Mouse (Mus musculus): Measurements from ENCODE around the gene Ltbp4. TPM values are rescaled to one million over a fixed set of nuclear protein-coding genes. Genes with fewer than 3 reads are reported as not detected.

Gene Ltbp4
- polyA plus RNA-seq, 1 experiment from 2014 or later: 53.9 TPM

- H3K9me3 ChIP-seq (replicated peaks): no peaks in the 10 kb centered on the region
- WGBS: 57% methylated on average over 7 of the region's 7 CpGs
- no peak overlapping the region for H3K4me2 ChIP-seq
- no peaks in the 10 kb centered on the region; the same call in 1 of the 2 replicates for H3K4me1 ChIP-seq (replicated peaks)
- no peak for ATAC-seq (ENCODE audit: insufficient number of reproducible peaks, low FRiP score)
- H3K36me3 ChIP-seq: peaks cover 71% of the 10 kb centered on the region
- no peaks in the 10 kb centered on the region for H3K27me3 ChIP-seq (replicated peaks)
- no peak overlapping the region for H3K9ac ChIP-seq
- H3K4me3 ChIP-seq: no peak overlapping the region
- no peak overlapping the region for H3K27ac ChIP-seq (ENCODE audit: poor library complexity, severe bottlenecking)
Measured at GRCm38 (mm10) chr7:27276021-27276420, 61.5 kb downstream of the Ltbp4 start.

- H3K36me3 ChIP-seq: peaks cover 74% of the 10 kb centered on the region
Measured at GRCm38 (mm10) chr7:27274916-27275315, 62.6 kb downstream of the Ltbp4 start.

DNA sequence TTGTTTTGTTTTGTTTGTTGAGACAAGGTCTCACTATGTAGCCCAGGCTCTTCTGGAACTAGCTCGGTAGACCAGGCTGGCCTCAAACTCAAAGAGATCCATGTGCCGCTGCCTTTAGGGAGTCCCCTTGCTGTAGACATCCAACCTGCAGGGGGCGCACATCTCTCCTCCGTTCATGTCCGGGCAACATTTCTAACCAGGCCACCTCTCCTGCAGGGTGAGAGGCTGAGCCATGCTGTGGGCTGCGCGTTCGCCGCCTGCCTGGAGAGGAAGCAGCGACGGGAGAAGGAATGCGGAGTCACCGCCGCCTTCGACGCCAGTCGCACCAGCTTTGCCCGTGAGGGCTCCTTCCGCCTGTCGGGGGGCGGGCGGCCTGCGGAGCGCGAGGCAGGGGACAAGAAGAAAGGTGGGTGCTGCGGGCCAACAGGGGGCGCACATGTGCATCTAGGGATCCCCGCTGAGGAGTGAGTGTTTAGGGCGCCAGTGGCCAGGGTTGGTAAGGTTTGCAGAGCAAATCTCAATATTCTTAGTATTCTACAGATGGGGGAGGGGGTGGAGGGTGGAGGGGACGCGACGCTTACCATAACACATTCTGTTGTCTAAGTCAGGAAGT is 63.6 kb downstream of the Ltbp4 start:
- ATAC-seq (ENCODE audit: insufficient number of reproducible peaks, low FRiP score): peak; percentile 39

More at GRCm38 (mm10) chr7:27274916-27275315, 62.6 kb downstream of the Ltbp4 start:
- ATAC-seq (ENCODE audit: insufficient number of reproducible peaks, low FRiP score): no peak
- no peak overlapping the region for H3K4me2 ChIP-seq
- no peak overlapping the region for H3K9ac ChIP-seq
- H3K9me3 ChIP-seq (replicated peaks): no peaks in the 10 kb centered on the region
- no peak overlapping the region for H3K27ac ChIP-seq (ENCODE audit: poor library complexity, severe bottlenecking)
- H3K27me3 ChIP-seq (replicated peaks): no peaks in the 10 kb centered on the region
- 79% methylated on average over 4 of the region's 4 CpGs for WGBS
- no peak overlapping the region for H3K4me3 ChIP-seq
- H3K4me1 ChIP-seq (replicated peaks): no peaks in the 10 kb centered on the region; the same call in 1 of the 2 replicates

DNA sequence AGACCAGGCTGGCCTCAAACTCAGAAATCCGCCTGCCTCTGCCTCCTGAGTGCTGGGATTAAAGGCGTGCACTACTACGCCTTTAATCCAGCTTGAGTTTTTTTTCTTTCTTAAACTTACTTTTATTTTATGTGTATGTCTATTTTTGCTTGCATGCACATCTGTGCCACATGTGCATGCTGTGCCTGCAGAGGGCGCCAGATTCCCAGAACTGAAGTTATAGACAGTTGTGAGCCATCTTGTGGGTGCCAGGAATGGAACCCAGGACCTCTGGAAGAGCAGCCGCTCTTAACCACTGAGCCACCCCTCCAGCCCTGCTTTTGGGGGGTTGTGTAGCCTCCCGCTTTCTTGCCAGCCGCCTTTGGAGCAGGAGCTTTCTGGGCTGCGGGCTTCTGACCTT is 66.1 kb downstream of the Ltbp4 start:
- peaks cover 72% of the 10 kb centered on the region for H3K36me3 ChIP-seq
- WGBS: 82% methylated on average over 8 of the region's 8 CpGs
- H3K4me3 ChIP-seq: no peak overlapping the region
- ATAC-seq (ENCODE audit: insufficient number of reproducible peaks, low FRiP score): no peak
- H3K27ac ChIP-seq (ENCODE audit: poor library complexity, severe bottlenecking): no peak overlapping the region
- H3K4me1 ChIP-seq (replicated peaks): peaks cover 3% of the 10 kb centered on the region
- 0 out of 2 replicates have a peak, but pooled peaks cover 3% of the 10 kb centered on the region for H3K9me3 ChIP-seq (replicated peaks)
- no peak overlapping the region for H3K9ac ChIP-seq
- H3K4me2 ChIP-seq: no peak overlapping the region
- no peaks in the 10 kb centered on the region for H3K27me3 ChIP-seq (replicated peaks)

More for the DNA sequence above, 63.6 kb downstream of the Ltbp4 start:
- H3K4me1 ChIP-seq (replicated peaks): no peaks in the 10 kb centered on the region; the same call in 1 of the 2 replicates
- H3K36me3 ChIP-seq: peaks cover 76% of the 10 kb centered on the region
- H3K4me3 ChIP-seq: peak overlapping the region; percentile 14; the same call in 1 of the 2 replicates
- no peaks in the 10 kb centered on the region for H3K9me3 ChIP-seq (replicated peaks)
- no peaks in the 10 kb centered on the region for H3K27me3 ChIP-seq (replicated peaks)
- H3K4me2 ChIP-seq: peak overlapping the region; percentile 48
- no peak overlapping the region for H3K9ac ChIP-seq
- WGBS: 38% methylated on average over 32 of the region's 32 CpGs
- no peak overlapping the region for H3K27ac ChIP-seq (ENCODE audit: poor library complexity, severe bottlenecking)

DNA sequence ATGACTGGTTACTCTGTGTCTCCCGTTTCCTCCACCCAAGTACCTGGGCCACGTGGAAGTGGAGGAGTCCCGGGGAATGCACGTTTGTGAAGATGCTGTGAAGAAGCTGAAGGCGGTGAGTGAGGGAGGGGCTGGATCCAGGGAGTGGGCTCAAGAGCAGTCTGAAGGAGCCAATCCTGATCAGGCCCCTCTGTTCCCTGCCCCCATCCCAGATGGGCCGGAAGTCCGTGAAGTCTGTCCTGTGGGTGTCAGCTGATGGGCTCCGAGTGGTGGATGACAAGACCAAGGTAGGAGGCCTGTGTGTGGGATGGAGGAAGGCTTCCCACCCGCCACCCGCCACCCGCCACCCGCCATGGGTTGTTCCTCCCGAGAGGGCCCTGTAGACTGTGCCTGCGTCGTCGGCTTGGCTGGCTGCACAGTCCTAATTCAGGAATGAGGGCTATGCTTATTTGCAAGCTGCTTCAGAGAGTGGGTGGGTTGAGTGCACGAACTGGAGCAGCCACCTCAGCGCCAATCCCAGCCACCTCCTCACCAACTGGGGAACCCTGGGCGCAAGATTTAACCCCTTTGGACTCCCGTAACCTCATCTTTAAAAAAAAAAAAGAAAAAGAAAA is 70.9 kb downstream of the Ltbp4 start:
- Histone ChIP-seq H3K9me3 (replicated peaks) (0 out of 2 replicates have a peak, but pooled peaks cover 3% of the 10 kb centered on the region), H3K4me2 (peak overlapping the region; percentile 55), H3K4me3 (no peak overlapping the region), H3K27ac (ENCODE audit: poor library complexity, severe bottlenecking) (peak overlapping the region; percentile 51; the same call in 1 of the 2 replicates), H3K27me3 (replicated peaks) (no peaks in the 10 kb centered on the region), H3K4me1 (replicated peaks) (peaks cover 4% of the 10 kb centered on the region; the same call in 1 of the 2 replicates), H3K36me3 (peaks cover 77% of the 10 kb centered on the region), H3K9ac (no peak overlapping the region)
- 45% methylated on average over 20 of the region's 20 CpGs for WGBS
- ATAC-seq (ENCODE audit: insufficient number of reproducible peaks, low FRiP score): 0 out of 2 replicates have a peak, but pooled peaks have one; percentile 7

DNA sequence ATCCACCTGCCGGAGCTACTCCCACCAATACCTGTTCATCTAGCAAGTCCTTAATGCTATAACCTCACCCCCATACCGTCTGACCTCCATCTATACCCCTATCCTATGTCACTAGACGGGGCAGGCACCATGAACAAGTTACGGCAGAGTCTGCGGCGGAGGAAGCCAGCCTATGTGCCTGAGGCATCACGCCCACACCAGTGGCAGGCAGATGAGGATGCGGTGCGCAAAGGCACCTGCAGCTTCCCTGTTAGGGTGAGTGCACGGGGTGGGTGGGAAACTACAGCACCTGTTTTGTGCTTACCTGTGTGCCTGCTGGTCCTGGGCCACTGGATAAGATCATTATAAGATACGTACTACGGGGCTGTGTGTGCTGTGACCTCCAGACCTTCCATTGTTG is 72.7 kb downstream of the Ltbp4 start:
- H3K27me3 ChIP-seq (replicated peaks): no peaks in the 10 kb centered on the region
- H3K36me3 ChIP-seq: peaks cover 61% of the 10 kb centered on the region

GRCm38 (mm10) chr7:27261888-27262287 is 75.6 kb downstream of the Ltbp4 start:
- Histone ChIP-seq H3K4me2 (no peak overlapping the region), H3K36me3 (peaks cover 35% of the 10 kb centered on the region), H3K4me1 (replicated peaks) (peaks cover 26% of the 10 kb centered on the region), H3K4me3 (no peak overlapping the region), H3K27me3 (replicated peaks) (no peaks in the 10 kb centered on the region), H3K9me3 (replicated peaks) (no peaks in the 10 kb centered on the region), H3K27ac (ENCODE audit: poor library complexity, severe bottlenecking) (no peak overlapping the region), H3K9ac (no peak overlapping the region)
- WGBS: 81% methylated on average over 6 of the region's 6 CpGs
- ATAC-seq (ENCODE audit: insufficient number of reproducible peaks, low FRiP score): no peak

More for the DNA sequence above, 72.7 kb downstream of the Ltbp4 start:
- Histone ChIP-seq H3K4me1 (replicated peaks) (peaks cover 5% of the 10 kb centered on the region), H3K4me3 (no peak overlapping the region), H3K27ac (ENCODE audit: poor library complexity, severe bottlenecking) (no peak overlapping the region), H3K9ac (no peak overlapping the region), H3K4me2 (no peak overlapping the region), H3K9me3 (replicated peaks) (0 out of 2 replicates have a peak, but pooled peaks cover 3% of the 10 kb centered on the region)
- WGBS: 86% methylated on average over 12 of the region's 12 CpGs
- no peak for ATAC-seq (ENCODE audit: insufficient number of reproducible peaks, low FRiP score)

DNA sequence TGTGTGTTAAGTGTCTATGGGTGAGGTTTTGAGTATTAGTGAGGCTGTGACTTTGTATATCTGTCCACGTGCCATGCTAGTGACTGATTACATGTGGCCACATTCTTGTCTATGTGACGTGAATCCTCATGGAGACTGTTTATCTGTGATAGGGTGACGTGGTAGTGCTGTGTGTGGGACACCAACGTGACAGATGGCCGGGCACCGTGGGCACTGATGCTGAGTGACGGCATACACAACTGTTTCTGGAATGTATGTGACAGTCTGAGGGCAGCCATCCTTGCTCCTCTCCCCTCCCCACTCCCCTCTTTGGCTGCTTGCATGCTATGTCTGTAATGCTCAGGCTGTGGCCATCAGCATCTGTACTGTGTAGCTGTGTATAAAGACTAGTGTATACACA is 76.6 kb downstream of the Ltbp4 start:
- Histone ChIP-seq H3K9me3 (replicated peaks) (no peaks in the 10 kb centered on the region), H3K4me1 (replicated peaks) (peaks cover 23% of the 10 kb centered on the region), H3K36me3 (peaks cover 32% of the 10 kb centered on the region), H3K4me2 (no peak overlapping the region), H3K27me3 (replicated peaks) (no peaks in the 10 kb centered on the region), H3K9ac (no peak overlapping the region), H3K4me3 (no peak overlapping the region), H3K27ac (ENCODE audit: poor library complexity, severe bottlenecking) (no peak overlapping the region)
- 83% methylated on average over 7 of the region's 7 CpGs for WGBS
- no peak for ATAC-seq (ENCODE audit: insufficient number of reproducible peaks, low FRiP score)

GRCm38 (mm10) chr7:27259771-27260170 is 77.7 kb downstream of the Ltbp4 start:
- no peak overlapping the region for H3K27ac ChIP-seq (ENCODE audit: poor library complexity, severe bottlenecking)
- no peak for ATAC-seq (ENCODE audit: insufficient number of reproducible peaks, low FRiP score)
- WGBS: 33% methylated on average over 5 of the region's 5 CpGs

DNA sequence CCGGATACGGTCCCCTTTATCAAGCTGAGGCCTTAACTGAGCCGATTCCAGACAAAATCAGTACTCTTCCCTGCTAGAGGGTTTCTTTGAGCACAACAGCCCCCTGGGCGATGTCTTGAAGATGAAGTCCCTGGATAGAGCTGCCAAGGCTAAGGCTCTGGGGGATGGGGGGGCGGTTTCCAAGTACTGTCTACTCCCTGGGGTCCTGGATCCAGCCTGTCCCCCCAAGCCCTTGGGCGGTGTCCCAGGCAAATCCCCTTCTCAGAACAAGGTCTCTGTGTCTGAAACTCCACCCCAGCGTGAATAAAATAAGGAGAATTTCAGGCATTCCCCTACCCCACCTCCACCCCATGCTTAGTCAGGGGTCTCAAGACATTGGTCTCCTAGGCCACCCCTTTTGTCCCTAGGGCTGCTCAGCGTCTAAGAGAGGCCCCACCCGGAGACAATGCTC is 78.2 kb downstream of the Ltbp4 start:
- WGBS: 4% methylated on average over 9 of the region's 9 CpGs
- no peaks in the 10 kb centered on the region for H3K9me3 ChIP-seq (replicated peaks)
- peak overlapping the region; percentile 78 for H3K4me2 ChIP-seq
- H3K4me3 ChIP-seq: peak overlapping the region; percentile 88
- H3K9ac ChIP-seq: peak overlapping the region; percentile 87
- peaks cover 23% of the 10 kb centered on the region for H3K4me1 ChIP-seq (replicated peaks)
- no peak overlapping the region for H3K27ac ChIP-seq (ENCODE audit: poor library complexity, severe bottlenecking)
- no peak for ATAC-seq (ENCODE audit: insufficient number of reproducible peaks, low FRiP score)
- H3K27me3 ChIP-seq (replicated peaks): no peaks in the 10 kb centered on the region
- peaks cover 21% of the 10 kb centered on the region for H3K36me3 ChIP-seq

More at GRCm38 (mm10) chr7:27259771-27260170, 77.7 kb downstream of the Ltbp4 start:
- H3K9ac ChIP-seq: peak overlapping the region; percentile 87
- H3K9me3 ChIP-seq (replicated peaks): no peaks in the 10 kb centered on the region
- H3K4me3 ChIP-seq: peak overlapping the region; percentile 88
- peaks cover 26% of the 10 kb centered on the region for H3K36me3 ChIP-seq
- peaks cover 23% of the 10 kb centered on the region for H3K4me1 ChIP-seq (replicated peaks)
- H3K4me2 ChIP-seq: peak overlapping the region; percentile 78
- no peaks in the 10 kb centered on the region for H3K27me3 ChIP-seq (replicated peaks)

GRCm38 (mm10) chr7:27258205-27258899 is 79.1 kb downstream of the Ltbp4 start, which contains the start of gene Numbl:
Gene Numbl (plus strand): TSS chr7:27258433.
- ATAC-seq (ENCODE audit: insufficient number of reproducible peaks, low FRiP score): peak; percentile 91

More at GRCm38 (mm10) chr7:27258205-27258899, 79.1 kb downstream of the Ltbp4 start, which contains the start of gene Numbl:
- Histone ChIP-seq H3K4me3 (peak within 1 kb of the TSS; percentile 88), H3K4me1 (replicated peaks) (peaks cover 23% of the 10 kb centered on the region), H3K9ac (peak within 1 kb of the TSS; percentile 87), H3K4me2 (peak within 1 kb of the TSS; percentile 78), H3K36me3 (peaks cover 12% of the 10 kb centered on the region), H3K9me3 (replicated peaks) (no peaks in the 10 kb centered on the region), H3K27ac (ENCODE audit: poor library complexity, severe bottlenecking) (peak within 1 kb of the TSS; percentile 36; the same call in 1 of the 2 replicates), H3K27me3 (replicated peaks) (no peaks in the 10 kb centered on the region)
- WGBS: 2% methylated on average over 45 of the region's 47 CpGs

Data from heart, embryonic 12.5 days (tissue).